Mouse (Mus musculus) heart, postnatal 0 days (tissue): ENCODE data around the gene Hormad1. TPM values are rescaled to one million over a fixed set of nuclear protein-coding genes. Genes with fewer than 3 reads are reported as not detected.

Source experiments
- ATAC-seq: fragments of 200-750 bp; cut with Nextera tagmentation; 2 replicates; pipeline ENCODE4 v1.8.0; 2017; ENCODE audit warnings: low read depth, moderate number of reproducible peaks, moderate library complexity; ENCODE audit not compliant: insufficient read depth
- DNase-seq: peaks from one replicate; pipeline ENCODE4 v3.0.0-alpha.2; 2016; ENCODE audit warnings: low spot score
- H3K27ac ChIP-seq: fragments of 300-500 bp; sonication (generic); 2 replicates; pipeline ENCODE4 v1.5.1; 2014; ENCODE audit warnings: low read depth, mild to moderate bottlenecking
- H3K27me3 ChIP-seq: fragments of 300-500 bp; sonication (generic); 2 replicates; pipeline ENCODE4 v1.6.1; 2014; ENCODE audit warnings: low read length, mixed read lengths; ENCODE audit not compliant: control insufficient read depth, insufficient read depth
- H3K36me3 ChIP-seq: fragments of 300-500 bp; sonication (generic); replicated peaks from 2 replicates; pipeline ENCODE4 v1.6.1; 2014; ENCODE audit warnings: low read length, mixed read lengths; ENCODE audit not compliant: control insufficient read depth, insufficient read depth
- H3K4me1 ChIP-seq: fragments of 300-500 bp; sonication (generic); 2 replicates; pipeline ENCODE4 v1.6.1; 2014; ENCODE audit warnings: antibody characterized with exemption; ENCODE audit not compliant: control insufficient read depth, insufficient read depth
- H3K4me2 ChIP-seq: fragments of 300-500 bp; sonication (generic); 2 replicates; pipeline ENCODE4 v1.6.1; 2014; ENCODE audit warnings: low read depth, mild to moderate bottlenecking, low read length, moderate library complexity
- H3K4me3 ChIP-seq: fragments of 300-500 bp; sonication (generic); 2 replicates; pipeline ENCODE4 v1.5.1; 2014; ENCODE audit warnings: low read depth, low read length
- H3K9ac ChIP-seq: fragments of 300-500 bp; sonication (generic); replicated peaks from 2 replicates; pipeline ENCODE4 v1.6.1; 2014; ENCODE audit warnings: low read depth, low read length, mixed read lengths
- H3K9me3 ChIP-seq: fragments of 300-500 bp; sonication (generic); replicated peaks from 2 replicates; pipeline ENCODE4 v1.6.1; 2016; ENCODE audit warnings: low read length; ENCODE audit not compliant: control insufficient read depth
- CTCF ChIP-seq: IDR thresholded peaks from 2 replicates; pipeline ENCODE4 v1.5.1; 2016; ENCODE audit warnings: antibody characterized with exemption, control low read depth, low read depth
- EP300 ChIP-seq: IDR thresholded peaks from 2 replicates; pipeline ENCODE4 v1.6.1; 2016; ENCODE audit warnings: antibody characterized with exemption, low read depth
- WGBS: fragments of 180-500 bp; shearing (Covaris S2); extraction: QIAGEN DNeasy Blood & Tissue Kit; methylation state at CpG from one replicate; pipeline ENCODE4 v1.1.7; 2014; 5-methylcytosine and 5-hydroxymethylcytosine counted together
- polyA plus RNA-seq: library from polyadenylated mRNA; unstranded; fragments of >200 nt; fragmentation: Nextera tagmentation; extraction: Ambion mirVana; gene quantifications from 2 replicates; pipeline ENCODE4 v1.2.1, GENCODE M21; 2015
- total RNA-seq: library from RNA; depleted of rRNA; stranded (reverse); fragments of >200 nt; gene quantifications from 2 replicates; pipeline ENCODE4 v1.2.3, GENCODE M21; 2014; ENCODE audit warnings: low replicate concordance; rRNA removed

Hormad1 gene
- total and polyA plus RNA-seq, 2 experiments from 2014 or later = not detected

DNA sequence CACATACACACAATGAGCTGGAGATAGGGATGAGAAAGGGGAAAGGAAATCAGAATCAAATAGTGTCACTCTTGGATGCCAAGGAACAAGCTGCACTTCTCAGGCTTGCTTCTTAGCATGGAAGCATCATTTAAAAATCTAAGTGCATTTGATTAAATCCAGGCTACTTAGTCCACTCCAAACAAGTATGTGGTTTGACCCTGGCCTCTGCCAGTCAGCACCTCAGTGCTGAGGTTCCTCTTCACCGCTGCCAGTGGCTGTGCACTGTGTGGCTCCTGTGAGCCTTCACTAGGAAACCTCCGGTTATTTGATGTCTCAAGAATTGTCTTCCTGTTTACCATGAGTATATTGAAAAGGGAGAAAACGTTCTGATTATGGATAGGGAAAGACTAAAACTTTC is 71.4 kb downstream of the Hormad1 start:
- TF ChIP-seq CTCF (no peak), EP300 (no peak)
- no peak overlapping the region for H3K4me2 ChIP-seq
- H3K36me3 ChIP-seq = peaks cover 83% of the 10 kb centered on the region
- WGBS = 65% methylated on average over 3 of the region's 3 CpGs
- no peak overlapping the region for H3K9ac ChIP-seq
- H3K9me3 ChIP-seq = no peaks in the 10 kb centered on the region
- H3K4me3 ChIP-seq = no peak overlapping the region
- DNase-seq (no peak), ATAC-seq (no peak)
- H3K27ac ChIP-seq = no peak overlapping the region
- H3K4me1 ChIP-seq = 0 out of 2 replicates have a peak, but pooled peaks cover 5% of the 10 kb centered on the region
- no peaks in the 10 kb centered on the region for H3K27me3 ChIP-seq

- H3K9ac ChIP-seq = no peak overlapping the region
- H3K27me3 ChIP-seq = no peaks in the 10 kb centered on the region
- no peak overlapping the region for H3K4me3 ChIP-seq
- DNase-seq (no peak), ATAC-seq (no peak)
- no peak overlapping the region for H3K4me2 ChIP-seq
- peaks cover 83% of the 10 kb centered on the region for H3K36me3 ChIP-seq
- TF ChIP-seq CTCF = no peak
- TF ChIP-seq EP300 = no peak
- H3K9me3 ChIP-seq = no peaks in the 10 kb centered on the region
- H3K4me1 ChIP-seq = 0 out of 2 replicates have a peak, but pooled peaks cover under 1% of the 10 kb centered on the region
- WGBS = 71% methylated on average over 6 of the region's 6 CpGs
- H3K27ac ChIP-seq = no peak overlapping the region
Measured at GRCm38 (mm10) chr3:95631304-95631703, 71.8 kb downstream of the Hormad1 start.

GRCm38 (mm10) chr3:95632648-95633588 is 73.4 kb downstream of the Hormad1 start:
- peak; percentile 53 for DNase-seq

GRCm38 (mm10) chr3:95635636-95636035 is 76.2 kb downstream of the Hormad1 start:
- TF ChIP-seq CTCF = no peak
- no peaks in the 10 kb centered on the region for H3K4me1 ChIP-seq
- DNase-seq (no peak), ATAC-seq (no peak)
- no peak overlapping the region for H3K4me2 ChIP-seq
- H3K9ac ChIP-seq = no peak overlapping the region
- no peak overlapping the region for H3K27ac ChIP-seq
- H3K4me3 ChIP-seq = no peak overlapping the region
- H3K9me3 ChIP-seq = no peaks in the 10 kb centered on the region
- 57% methylated on average over 4 of the region's 4 CpGs for WGBS
- no peaks in the 10 kb centered on the region for H3K27me3 ChIP-seq
- peaks cover 53% of the 10 kb centered on the region for H3K36me3 ChIP-seq

More at GRCm38 (mm10) chr3:95632648-95633588, 73.4 kb downstream of the Hormad1 start:
- H3K4me3 ChIP-seq = no peak overlapping the region
- no peak overlapping the region for H3K4me2 ChIP-seq
- H3K9ac ChIP-seq = 0 out of 2 replicates have a peak overlapping the region, but pooled peaks have one; percentile 11
- TF ChIP-seq EP300 (0 out of 2 replicates have a peak, but pooled peaks have one; percentile 26), CTCF (peak; percentile 68)
- H3K27ac ChIP-seq = peak overlapping the region; percentile 45
- ATAC-seq = peak; percentile 62; the same call in 1 of the 2 replicates
- H3K27me3 ChIP-seq = no peaks in the 10 kb centered on the region
- H3K9me3 ChIP-seq = no peaks in the 10 kb centered on the region
- 58% methylated on average over 12 of the region's 12 CpGs for WGBS
- no peaks in the 10 kb centered on the region for H3K4me1 ChIP-seq
- peaks cover 79% of the 10 kb centered on the region for H3K36me3 ChIP-seq

DNA sequence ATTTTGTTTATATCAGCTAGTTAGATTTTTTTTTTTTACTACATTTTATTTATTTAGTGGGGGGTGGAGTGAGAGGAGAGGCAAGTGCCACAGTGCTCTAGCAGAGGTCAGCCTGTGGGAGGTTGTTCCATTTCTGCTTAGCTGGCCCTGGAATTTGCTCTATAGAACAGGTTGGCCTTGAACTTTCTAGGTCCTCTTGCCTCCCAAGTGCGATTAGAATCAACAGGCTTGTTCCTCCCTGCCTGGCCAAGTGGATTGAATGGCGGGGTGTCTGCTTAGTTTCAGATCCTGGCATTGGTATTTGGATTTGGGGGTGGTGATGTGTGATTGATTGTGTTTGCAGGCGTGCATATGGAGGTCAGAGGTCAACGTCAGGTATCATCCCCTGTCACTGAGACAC is 76.6 kb downstream of the Hormad1 start:
- no peak for TF ChIP-seq CTCF
- TF ChIP-seq EP300 = no peak
- Histone ChIP-seq H3K4me1 (no peaks in the 10 kb centered on the region), H3K36me3 (peaks cover 49% of the 10 kb centered on the region), H3K27ac (no peak overlapping the region), H3K9ac (no peak overlapping the region), H3K27me3 (no peaks in the 10 kb centered on the region), H3K9me3 (no peaks in the 10 kb centered on the region), H3K4me2 (no peak overlapping the region), H3K4me3 (no peak overlapping the region)
- WGBS = 55% methylated on average over 4 of the region's 4 CpGs
- DNase-seq (no peak), ATAC-seq (no peak)

Other genes with a start within 250 kb of the Hormad1 start
- 108 and 126 TPM in 2 replicates for gene Cers2, start 244.9 kb upstream of the Hormad1 start, total RNA-seq
- 88.4 and 89.4 TPM in 2 replicates for gene Cers2, start 244.9 kb upstream of the Hormad1 start, polyA plus RNA-seq
- 9.5 and 11.3 TPM in 2 replicates for gene Setdb1, start 202.5 kb upstream of the Hormad1 start, total RNA-seq
- 7.9 and 8.0 TPM in 2 replicates for gene Setdb1, start 202.5 kb upstream of the Hormad1 start, polyA plus RNA-seq
- not detected in 2 replicates for gene 4930558C23Rik, start 156.8 kb upstream of the Hormad1 start, total RNA-seq
- gene 4930558C23Rik, start 156.8 kb upstream of the Hormad1 start, polyA plus RNA-seq = not detected in 2 replicates
- 20.6 and 22.4 TPM in 2 replicates for gene Arnt, start 125.3 kb upstream of the Hormad1 start, total RNA-seq
- gene Arnt, start 125.3 kb upstream of the Hormad1 start, polyA plus RNA-seq = 20.1 and 23.0 TPM in 2 replicates
- 5.4 and 11.6 TPM in 2 replicates for gene Ctsk, start 60.4 kb upstream of the Hormad1 start, total RNA-seq
- gene Ctsk, start 60.4 kb upstream of the Hormad1 start, polyA plus RNA-seq = 18.9 and 19.7 TPM in 2 replicates
- 6.4 and 9.9 TPM in 2 replicates for gene Ctss, start 32.9 kb upstream of the Hormad1 start, total RNA-seq
- gene Ctss, start 32.9 kb upstream of the Hormad1 start, polyA plus RNA-seq = 17.0 and 17.5 TPM in 2 replicates
- 11.2 and 15.2 TPM in 2 replicates for gene Golph3l, start 29.3 kb downstream of the Hormad1 start, total RNA-seq
- 18.0 and 21.0 TPM in 2 replicates for gene Golph3l, start 29.3 kb downstream of the Hormad1 start, polyA plus RNA-seq
- 43.3 and 49.6 TPM in 2 replicates for gene Ensa, start 65.3 kb downstream of the Hormad1 start, total RNA-seq
- gene Ensa, start 65.3 kb downstream of the Hormad1 start, polyA plus RNA-seq = 38.5 and 40.6 TPM in 2 replicates
- gene Mcl1, start 99.1 kb downstream of the Hormad1 start, total RNA-seq = 213 and 278 TPM in 2 replicates
- 50.1 and 51.9 TPM in 2 replicates for gene Mcl1, start 99.1 kb downstream of the Hormad1 start, polyA plus RNA-seq
- gene Adamtsl4, start 128.2 kb downstream of the Hormad1 start, total RNA-seq = 20.2 and 23.8 TPM in 2 replicates
- gene Adamtsl4, start 128.2 kb downstream of the Hormad1 start, polyA plus RNA-seq = 7.5 and 11.2 TPM in 2 replicates
- gene Ecm1, start 179.9 kb downstream of the Hormad1 start, total RNA-seq = 22.9 and 63.8 TPM in 2 replicates
- 55.8 and 59.6 TPM in 2 replicates for gene Ecm1, start 179.9 kb downstream of the Hormad1 start, polyA plus RNA-seq
- gene Tars2, start 200.5 kb downstream of the Hormad1 start, total RNA-seq = 43.5 and 47.1 TPM in 2 replicates
- 30.0 and 30.3 TPM in 2 replicates for gene Tars2, start 200.5 kb downstream of the Hormad1 start, polyA plus RNA-seq